Mouse (Mus musculus) telencephalon, adult 2 months (tissue): ENCODE data around the gene Dst.
A peak's percentile ranks its signal among the peaks of the same experiment; 100 is the strongest.

Experiments
- DNase-seq: peaks from one replicate; pipeline ENCODE4 v3.0.0-alpha.2; 2011; ENCODE audit warnings: low read depth, low spot score

Gene Dst

GRCm38 (mm10) chr1:34023154-34023553 is 115.1 kb downstream of the Dst start:
- no peak for DNase-seq

- no peak for DNase-seq
These were observed 117.9 kb downstream of the Dst start for GRCm38 (mm10) chr1:34025879-34026278.

GRCm38 (mm10) chr1:34028722-34029121 is 120.7 kb downstream of the Dst start:
- no peak for DNase-seq

GRCm38 (mm10) chr1:34030330-34031021 is 122.5 kb downstream of the Dst start:
- DNase-seq, result no peak

GRCm38 (mm10) chr1:34033052-34033451 is 125.0 kb downstream of the Dst start:
- DNase-seq, result no peak

- DNase-seq, result no peak
These were observed 125.5 kb downstream of the Dst start for GRCm38 (mm10) chr1:34033478-34033877.

- DNase-seq, result no peak
These were observed 125.9 kb downstream of the Dst start for GRCm38 (mm10) chr1:34033958-34034357.

- DNase-seq, result no peak
These were observed 128.1 kb downstream of the Dst start for GRCm38 (mm10) chr1:34036111-34036510.

GRCm38 (mm10) chr1:34038571-34038970 is 130.5 kb downstream of the Dst start:
- DNase-seq, result no peak

GRCm38 (mm10) chr1:34040049-34040448 is 132.0 kb downstream of the Dst start:
- no peak for DNase-seq

GRCm38 (mm10) chr1:34040901-34041721 is 133.1 kb downstream of the Dst start:
- DNase-seq, result peak; percentile 70

- DNase-seq, result no peak
These were observed 134.3 kb downstream of the Dst start for GRCm38 (mm10) chr1:34042299-34042698.

GRCm38 (mm10) chr1:34043327-34043726 is 135.3 kb downstream of the Dst start:
- DNase-seq, result no peak

GRCm38 (mm10) chr1:34043836-34044550 is 136.0 kb downstream of the Dst start:
- DNase-seq, result no peak

- no peak for DNase-seq
These were observed 136.7 kb downstream of the Dst start for GRCm38 (mm10) chr1:34044675-34045074.

GRCm38 (mm10) chr1:34047285-34047684 is 139.3 kb downstream of the Dst start:
- DNase-seq, result no peak

GRCm38 (mm10) chr1:34051251-34051650 is 143.2 kb downstream of the Dst start:
- no peak for DNase-seq

- DNase-seq, result no peak
These were observed 144.4 kb downstream of the Dst start for GRCm38 (mm10) chr1:34052422-34052821.

- no peak for DNase-seq
These were observed 146.9 kb downstream of the Dst start for GRCm38 (mm10) chr1:34054970-34055369.

- DNase-seq, result no peak
These were observed 148.6 kb downstream of the Dst start for GRCm38 (mm10) chr1:34056658-34057057.

GRCm38 (mm10) chr1:34059231-34059630 is 151.2 kb downstream of the Dst start:
- no peak for DNase-seq

- no peak for DNase-seq
These were observed 152.4 kb downstream of the Dst start for GRCm38 (mm10) chr1:34060446-34060845.
